Mouse (Mus musculus) stomach, embryonic 15.5 days (tissue): Measurements from ENCODE around the gene Ddx1. TPM values are rescaled to one million over a fixed set of nuclear protein-coding genes. Genes with fewer than 3 reads are reported as not detected.
A peak's percentile ranks its signal among the peaks of the same experiment; 100 is the strongest.
"Not testable (repeated sequence)": the region's sequence is repeated elsewhere in the genome, so short reads cannot be mapped to it uniquely, and the experiment has no call there.

Source experiments
- ATAC-seq: fragments of 200-750 bp; cut with Nextera tagmentation; 2 replicates; pipeline ENCODE4 v1.8.0; 2017; ENCODE audit warnings: low read depth, moderate number of reproducible peaks, moderate TSS enrichment; ENCODE audit not compliant: insufficient read depth, low FRiP score
- H3K27ac ChIP-seq: fragments of 300-500 bp; sonication (generic); 2 replicates; pipeline ENCODE4 v1.5.1; 2015; ENCODE audit warnings: mild to moderate bottlenecking, inconsistent platforms
- H3K27me3 ChIP-seq: fragments of 300-500 bp; sonication (generic); replicated peaks from 2 replicates; pipeline ENCODE4 v1.6.1; 2015; ENCODE audit warnings: inconsistent platforms
- H3K36me3 ChIP-seq: fragments of 300-500 bp; sonication (generic); 2 replicates; pipeline ENCODE4 v1.6.1; 2015; ENCODE audit warnings: inconsistent platforms
- H3K4me1 ChIP-seq: fragments of 300-500 bp; sonication (generic); 2 replicates; pipeline ENCODE4 v1.6.1; 2015; ENCODE audit warnings: inconsistent platforms
- H3K4me2 ChIP-seq: fragments of 300-500 bp; sonication (generic); 2 replicates; pipeline ENCODE4 v1.6.1; 2015; ENCODE audit warnings: mild to moderate bottlenecking, inconsistent platforms
- H3K4me3 ChIP-seq: fragments of 300-500 bp; sonication (generic); replicated peaks from 2 replicates; pipeline ENCODE4 v1.5.1; 2015; ENCODE audit warnings: inconsistent platforms
- H3K9ac ChIP-seq: fragments of 300-500 bp; sonication (generic); 2 replicates; pipeline ENCODE4 v1.6.1; 2015; ENCODE audit warnings: inconsistent platforms
- H3K9me3 ChIP-seq: fragments of 300-500 bp; sonication (generic); 2 replicates; pipeline ENCODE4 v1.6.1; 2016; ENCODE audit warnings: inconsistent platforms
- WGBS: fragments of 180-500 bp; shearing (Covaris S2); methylation state at CpG from one replicate; pipeline ENCODE4 v1.1.7; 2015; 5-methylcytosine and 5-hydroxymethylcytosine counted together
- polyA plus RNA-seq: library from polyadenylated mRNA; unstranded; fragments of >200 nt; fragmentation: Nextera tagmentation; extraction: Ambion mirVana; gene quantifications from 2 replicates; pipeline ENCODE4 v1.2.1, GENCODE M21; 2015

Ddx1 gene
- polyA plus RNA-seq, 1 experiment from 2014 or later, result 110 TPM

GRCm38 (mm10) chr12:13199338-13200301, 49.4 kb downstream of the Ddx1 start:
- Histone ChIP-seq H3K4me2 (no peak overlapping the region), H3K27me3 (no peaks in the 10 kb centered on the region), H3K36me3 (no peaks in the 10 kb centered on the region), H3K9ac (no peak overlapping the region), H3K4me1 (no peaks in the 10 kb centered on the region), H3K27ac (no peak overlapping the region), H3K4me3 (no peak overlapping the region), H3K9me3 (no peaks in the 10 kb centered on the region)
- no peak for ATAC-seq
- WGBS, result 73% methylated on average over 13 of the region's 13 CpGs

- H3K9me3 ChIP-seq, result no peaks in the 10 kb centered on the region
- H3K4me2 ChIP-seq, result no peak overlapping the region
- ATAC-seq, result no peak
- H3K27ac ChIP-seq, result no peak overlapping the region
- no peaks in the 10 kb centered on the region for H3K36me3 ChIP-seq
- no peak overlapping the region for H3K4me3 ChIP-seq
- H3K4me1 ChIP-seq, result no peaks in the 10 kb centered on the region
- WGBS, result 55% methylated on average over 3 of the region's 3 CpGs
- H3K27me3 ChIP-seq, result no peaks in the 10 kb centered on the region
- no peak overlapping the region for H3K9ac ChIP-seq
Observed at GRCm38 (mm10) chr12:13198157-13198556, 50.9 kb downstream of the Ddx1 start.

- no peaks in the 10 kb centered on the region for H3K9me3 ChIP-seq
- H3K4me2 ChIP-seq, result no peak overlapping the region
- H3K9ac ChIP-seq, result no peak overlapping the region
- H3K4me1 ChIP-seq, result no peaks in the 10 kb centered on the region
- H3K36me3 ChIP-seq, result no peaks in the 10 kb centered on the region
- WGBS, result 81% methylated on average over 4 of the region's 4 CpGs
- no peaks in the 10 kb centered on the region for H3K27me3 ChIP-seq
- H3K4me3 ChIP-seq, result no peak overlapping the region
- no peak overlapping the region for H3K27ac ChIP-seq
- ATAC-seq, result no peak
Observed at GRCm38 (mm10) chr12:13196146-13196545, 52.9 kb downstream of the Ddx1 start.

- no peaks in the 10 kb centered on the region for H3K4me1 ChIP-seq
- H3K4me2 ChIP-seq, result no peak overlapping the region
- H3K27me3 ChIP-seq, result no peaks in the 10 kb centered on the region
- no peak for ATAC-seq
- H3K4me3 ChIP-seq, result no peak overlapping the region
- no peaks in the 10 kb centered on the region for H3K9me3 ChIP-seq
- no peak overlapping the region for H3K9ac ChIP-seq
- H3K27ac ChIP-seq, result no peak overlapping the region
- H3K36me3 ChIP-seq, result no peaks in the 10 kb centered on the region
Observed at GRCm38 (mm10) chr12:13195506-13195905, 53.5 kb downstream of the Ddx1 start.

GRCm38 (mm10) chr12:13188059-13188700, 60.8 kb downstream of the Ddx1 start:
- Histone ChIP-seq H3K36me3 (no peaks in the 10 kb centered on the region), H3K9me3 (no peaks in the 10 kb centered on the region), H3K27ac (no peak overlapping the region), H3K4me2 (no peak overlapping the region), H3K9ac (no peak overlapping the region), H3K27me3 (no peaks in the 10 kb centered on the region), H3K4me1 (no peaks in the 10 kb centered on the region), H3K4me3 (no peak overlapping the region)
- 27% methylated on average over 11 of the region's 11 CpGs for WGBS
- ATAC-seq, result no peak

- H3K36me3 ChIP-seq, result no peaks in the 10 kb centered on the region
- no peak overlapping the region for H3K4me2 ChIP-seq
- H3K4me3 ChIP-seq, result no peak overlapping the region
- no peak overlapping the region for H3K9ac ChIP-seq
- no peaks in the 10 kb centered on the region for H3K9me3 ChIP-seq
- no peaks in the 10 kb centered on the region for H3K27me3 ChIP-seq
- no peak for ATAC-seq
- 69% methylated on average over 4 of the region's 4 CpGs for WGBS
- H3K4me1 ChIP-seq, result peaks cover 5% of the 10 kb centered on the region
- H3K27ac ChIP-seq, result no peak overlapping the region
Observed at GRCm38 (mm10) chr12:13186209-13186608, 62.8 kb downstream of the Ddx1 start.

- H3K4me3 ChIP-seq, result no peak overlapping the region
- peaks cover 14% of the 10 kb centered on the region for H3K4me1 ChIP-seq
- peak; percentile 17; the same call in 1 of the 2 replicates for ATAC-seq
- H3K4me2 ChIP-seq, result no peak overlapping the region
- no peak overlapping the region for H3K9ac ChIP-seq
- no peaks in the 10 kb centered on the region for H3K36me3 ChIP-seq
- WGBS, result 42% methylated on average over 11 of the region's 11 CpGs
- H3K27ac ChIP-seq, result no peak overlapping the region
- H3K9me3 ChIP-seq, result no peaks in the 10 kb centered on the region
- no peaks in the 10 kb centered on the region for H3K27me3 ChIP-seq
Observed at GRCm38 (mm10) chr12:13184873-13185361, 64.1 kb downstream of the Ddx1 start.

- H3K4me3 ChIP-seq, H3K36me3 ChIP-seq, ATAC-seq, H3K27ac ChIP-seq, H3K27me3 ChIP-seq, H3K4me2 ChIP-seq, H3K9ac ChIP-seq, H3K9me3 ChIP-seq: not testable (repeated sequence)
- WGBS, result 76% methylated on average over 4 of the region's 4 CpGs
- peaks cover 14% of the 10 kb centered on the region for H3K4me1 ChIP-seq
Observed at GRCm38 (mm10) chr12:13184136-13184535, 64.9 kb downstream of the Ddx1 start.

- Histone ChIP-seq H3K9ac (no peak overlapping the region), H3K4me3 (no peak overlapping the region), H3K27me3 (no peaks in the 10 kb centered on the region), H3K4me1 (peaks cover 14% of the 10 kb centered on the region), H3K27ac (no peak overlapping the region), H3K4me2 (no peak overlapping the region), H3K36me3 (no peaks in the 10 kb centered on the region), H3K9me3 (no peaks in the 10 kb centered on the region)
- 70% methylated on average over 8 of the region's 8 CpGs for WGBS
- no peak for ATAC-seq
Observed at GRCm38 (mm10) chr12:13182220-13182619, 66.8 kb downstream of the Ddx1 start.

- H3K27me3 ChIP-seq, result no peaks in the 10 kb centered on the region
- no peak overlapping the region for H3K27ac ChIP-seq
- peaks cover 17% of the 10 kb centered on the region for H3K4me1 ChIP-seq
- WGBS, result 73% methylated on average over 6 of the region's 6 CpGs
- H3K4me3 ChIP-seq, result no peak overlapping the region
- no peak for ATAC-seq
- H3K9ac ChIP-seq, result no peak overlapping the region
- H3K4me2 ChIP-seq, result no peak overlapping the region
- no peaks in the 10 kb centered on the region for H3K36me3 ChIP-seq
- no peaks in the 10 kb centered on the region for H3K9me3 ChIP-seq
Observed at GRCm38 (mm10) chr12:13181721-13182120, 67.3 kb downstream of the Ddx1 start.

- Histone ChIP-seq H3K27ac (no peak overlapping the region; the same call in 1 of the 2 replicates), H3K4me1 (peaks cover 24% of the 10 kb centered on the region), H3K36me3 (no peaks in the 10 kb centered on the region), H3K4me3 (no peak overlapping the region), H3K27me3 (no peaks in the 10 kb centered on the region), H3K9ac (no peak overlapping the region), H3K9me3 (no peaks in the 10 kb centered on the region), H3K4me2 (peak overlapping the region; percentile 25)
- ATAC-seq, result peak; percentile 74
- WGBS, result 17% methylated on average over 9 of the region's 9 CpGs
Observed at GRCm38 (mm10) chr12:13180715-13181335, 68.2 kb downstream of the Ddx1 start.

- Histone ChIP-seq H3K9ac (no peak overlapping the region), H3K27ac (no peak overlapping the region), H3K4me3 (no peak overlapping the region), H3K4me1 (peaks cover 25% of the 10 kb centered on the region), H3K27me3 (no peaks in the 10 kb centered on the region), H3K4me2 (no peak overlapping the region), H3K9me3 (no peaks in the 10 kb centered on the region), H3K36me3 (no peaks in the 10 kb centered on the region)
- ATAC-seq, result no peak
Observed at GRCm38 (mm10) chr12:13180332-13180714, 68.7 kb downstream of the Ddx1 start.
